Mouse (Mus musculus) testis, adult 2 months (tissue): Measurements from ENCODE around the gene Mafb. TPM values are rescaled to one million over a fixed set of nuclear protein-coding genes. Genes with fewer than 3 reads are reported as not detected.

Experiments
- H3K27ac ChIP-seq: fragments of 200-500 bp; 2 replicates; pipeline ENCODE4 v1.5.1; 2012; ENCODE audit warnings: low read depth, low read length; ENCODE audit not compliant: control insufficient read depth, insufficient read depth
- H3K27me3 ChIP-seq: fragments of 200-500 bp; 2 replicates; pipeline ENCODE4 v1.6.1; 2012; ENCODE audit warnings: mild to moderate bottlenecking, low read length, moderate library complexity; ENCODE audit not compliant: control insufficient read depth, insufficient read depth
- H3K36me3 ChIP-seq: fragments of 200-500 bp; 2 replicates; pipeline ENCODE4 v1.6.1; 2012; ENCODE audit warnings: mild to moderate bottlenecking, low read length; ENCODE audit not compliant: control insufficient read depth, insufficient read depth
- H3K4me1 ChIP-seq: fragments of 200-500 bp; 2 replicates; pipeline ENCODE4 v1.6.1; 2012; ENCODE audit warnings: low read length; ENCODE audit not compliant: control insufficient read depth, insufficient read depth
- H3K4me3 ChIP-seq: fragments of 200-500 bp; 2 replicates; pipeline ENCODE4 v1.5.1; 2012; ENCODE audit warnings: low read depth, mild to moderate bottlenecking, low read length, moderate library complexity, mixed read lengths; ENCODE audit not compliant: control insufficient read depth
- CTCF ChIP-seq: fragments of 200-500 bp; IDR thresholded peaks from 2 replicates; pipeline ENCODE4 v1.5.1; 2012; ENCODE audit warnings: low read depth, mild to moderate bottlenecking, inconsistent platforms, low read length, moderate library complexity; ENCODE audit not compliant: control insufficient read depth, insufficient read depth, insufficient replicate concordance
- POLR2A ChIP-seq: fragments of 200-500 bp; IDR thresholded peaks from 2 replicates; pipeline ENCODE4 v1.6.1; 2012; ENCODE audit warnings: low read depth, mild to moderate bottlenecking, inconsistent platforms, low read length, moderate library complexity; ENCODE audit not compliant: control insufficient read depth
- polyA plus RNA-seq: library from polyadenylated mRNA; depleted of rRNA; stranded (reverse); fragments of >200 nt; gene quantifications from 2 replicates; pipeline ENCODE4 v1.2.3, GENCODE M21; 2012

Mafb gene
- polyA plus RNA-seq, 1 experiment: 3.5 TPM

- H3K36me3 ChIP-seq: no peaks in the 10 kb centered on the region
- no peaks in the 10 kb centered on the region for H3K27me3 ChIP-seq
- H3K4me3 ChIP-seq: no peak overlapping the region
- TF ChIP-seq CTCF: no peak
- TF ChIP-seq POLR2A: no peak
- no peaks in the 10 kb centered on the region for H3K4me1 ChIP-seq
- H3K27ac ChIP-seq: no peak overlapping the region
Observed at GRCm38 (mm10) chr2:160339595-160339994, 27.3 kb downstream of the Mafb start.

- Histone ChIP-seq H3K27me3 (no peaks in the 10 kb centered on the region), H3K4me1 (peaks cover 3% of the 10 kb centered on the region; the same call in 1 of the 2 replicates), H3K36me3 (no peaks in the 10 kb centered on the region), H3K27ac (no peak overlapping the region), H3K4me3 (no peak overlapping the region)
- TF ChIP-seq CTCF (no peak), POLR2A (no peak)
Observed at GRCm38 (mm10) chr2:160336053-160336452, 30.8 kb downstream of the Mafb start.

- no peak overlapping the region for H3K4me3 ChIP-seq
- H3K27ac ChIP-seq: no peak overlapping the region
- no peaks in the 10 kb centered on the region for H3K27me3 ChIP-seq
- TF ChIP-seq POLR2A: no peak
- no peak for TF ChIP-seq CTCF
- peaks cover 3% of the 10 kb centered on the region; the same call in 1 of the 2 replicates for H3K4me1 ChIP-seq
- H3K36me3 ChIP-seq: no peaks in the 10 kb centered on the region
Observed at GRCm38 (mm10) chr2:160335043-160335442, 31.8 kb downstream of the Mafb start.

- H3K27me3 ChIP-seq: no peaks in the 10 kb centered on the region
- H3K27ac ChIP-seq: peak within 1 kb of the TSS; percentile 47
- H3K4me1 ChIP-seq: peaks cover 3% of the 10 kb centered on the region; the same call in 1 of the 2 replicates
- no peaks in the 10 kb centered on the region for H3K36me3 ChIP-seq
- TF ChIP-seq CTCF (no peak), POLR2A (no peak)
- H3K4me3 ChIP-seq: no peak within 1 kb of the TSS
Observed at GRCm38 (mm10) chr2:160334111-160334661, 32.7 kb downstream of the Mafb start, which contains the start of gene Gm826. Gene Gm826, minus strand, starts transcription at chr2:160334162.

GRCm38 (mm10) chr2:160332516-160333325, 34.1 kb downstream of the Mafb start:
- Histone ChIP-seq H3K36me3 (no peaks in the 10 kb centered on the region), H3K27me3 (no peaks in the 10 kb centered on the region), H3K4me1 (peaks cover 3% of the 10 kb centered on the region; the same call in 1 of the 2 replicates), H3K27ac (no peak overlapping the region), H3K4me3 (no peak overlapping the region)
- TF ChIP-seq POLR2A: no peak
- no peak for TF ChIP-seq CTCF

- peaks cover 2% of the 10 kb centered on the region; the same call in 1 of the 2 replicates for H3K4me1 ChIP-seq
- no peak overlapping the region for H3K4me3 ChIP-seq
- TF ChIP-seq CTCF (no peak), POLR2A (no peak)
- H3K27me3 ChIP-seq: no peaks in the 10 kb centered on the region
- H3K36me3 ChIP-seq: no peaks in the 10 kb centered on the region
- no peak overlapping the region for H3K27ac ChIP-seq
Observed at GRCm38 (mm10) chr2:160328886-160329285, 38.0 kb downstream of the Mafb start.

- H3K27ac ChIP-seq: no peak overlapping the region
- no peaks in the 10 kb centered on the region for H3K36me3 ChIP-seq
- H3K4me1 ChIP-seq: peaks cover 2% of the 10 kb centered on the region; the same call in 1 of the 2 replicates
- no peak for TF ChIP-seq POLR2A
- no peaks in the 10 kb centered on the region for H3K27me3 ChIP-seq
- H3K4me3 ChIP-seq: no peak overlapping the region
Observed at GRCm38 (mm10) chr2:160327716-160328115, 39.1 kb downstream of the Mafb start.
